Mouse (Mus musculus): Measurements from ENCODE around the gene Oit3. TPM values are rescaled to one million over a fixed set of nuclear protein-coding genes. Genes with fewer than 3 reads are reported as not detected.

The Oit3 gene
- polyA plus RNA-seq, 1 experiment from 2014 or later = 4.1 TPM

DNA sequence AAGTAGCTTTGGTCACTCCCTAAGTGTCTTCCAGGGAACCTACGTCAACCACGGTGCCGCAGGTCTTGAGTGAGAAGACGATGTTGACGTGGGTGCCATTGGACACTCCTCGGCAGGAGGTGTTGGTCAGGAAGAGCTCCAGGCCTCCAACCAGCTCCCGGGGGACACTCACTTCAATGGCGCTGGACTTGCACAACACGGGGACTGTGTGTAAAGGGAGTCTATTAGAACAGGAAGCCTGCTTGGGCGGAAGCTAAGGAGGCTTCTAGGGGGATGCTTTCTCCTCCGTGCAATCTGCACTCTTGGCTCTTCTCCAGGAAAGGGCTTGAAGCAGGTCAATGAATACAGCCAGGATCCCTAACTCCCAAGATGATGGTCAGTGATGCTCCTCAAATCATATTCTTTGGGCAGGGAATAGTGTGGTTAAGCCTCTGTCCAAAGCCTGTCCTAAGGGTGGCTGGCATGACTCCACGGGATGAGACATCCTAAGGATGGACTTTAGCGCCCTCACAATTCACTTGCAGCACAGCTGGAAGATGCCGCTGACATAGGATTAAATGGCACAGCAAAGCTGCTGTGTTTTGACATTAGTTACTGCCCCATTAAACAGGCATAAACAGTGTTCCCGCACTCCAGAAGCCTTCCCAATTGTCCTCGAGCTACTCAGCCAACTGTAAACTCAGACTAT is 12.0 kb downstream of the Oit3 start:
- H3K9me3 ChIP-seq (replicated peaks) = no peaks in the 10 kb centered on the region
- H3K27ac ChIP-seq = no peak overlapping the region
- no peak overlapping the region for H3K4me3 ChIP-seq
- ATAC-seq (replicated peaks; ENCODE audit: insufficient number of reproducible peaks, insufficient read depth, low FRiP score, low read depth) = no peak
- H3K4me2 ChIP-seq = no peak overlapping the region
- peaks cover 13% of the 10 kb centered on the region for H3K4me1 ChIP-seq (replicated peaks)
- H3K9ac ChIP-seq = no peak overlapping the region
- no peaks in the 10 kb centered on the region for H3K27me3 ChIP-seq
- WGBS = 63% methylated on average over 16 of the region's 16 CpGs
- no peaks in the 10 kb centered on the region for H3K36me3 ChIP-seq

DNA sequence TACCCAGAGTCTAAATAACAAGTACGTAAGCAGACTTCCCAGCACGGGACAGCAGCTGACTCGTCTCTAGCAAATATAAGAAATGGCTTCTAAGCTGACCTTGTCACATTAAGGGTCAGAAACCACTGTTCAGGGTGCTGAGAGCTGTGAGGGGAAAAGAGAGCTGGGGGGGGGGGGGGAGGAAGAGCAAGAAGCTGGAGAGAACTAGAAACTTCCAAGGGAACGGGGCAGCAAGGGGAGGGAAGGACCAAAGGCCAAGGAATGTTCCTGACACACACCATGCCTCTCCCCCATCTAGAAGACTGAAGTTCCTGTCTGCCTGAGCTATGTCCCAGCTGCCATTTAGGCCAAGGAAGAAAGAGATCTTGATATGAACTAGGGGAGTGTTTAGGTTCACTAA is 15.2 kb downstream of the Oit3 start:
- no peak for ATAC-seq (replicated peaks; ENCODE audit: insufficient number of reproducible peaks, insufficient read depth, low FRiP score, low read depth)
- 62% methylated on average over 4 of the region's 4 CpGs for WGBS
- no peaks in the 10 kb centered on the region for H3K9me3 ChIP-seq (replicated peaks)
- H3K4me2 ChIP-seq = no peak overlapping the region
- no peak overlapping the region for H3K27ac ChIP-seq
- no peak overlapping the region for H3K9ac ChIP-seq
- peaks cover 15% of the 10 kb centered on the region for H3K4me1 ChIP-seq (replicated peaks)
- H3K27me3 ChIP-seq = no peaks in the 10 kb centered on the region
- no peaks in the 10 kb centered on the region for H3K36me3 ChIP-seq
- H3K4me3 ChIP-seq = no peak overlapping the region

DNA sequence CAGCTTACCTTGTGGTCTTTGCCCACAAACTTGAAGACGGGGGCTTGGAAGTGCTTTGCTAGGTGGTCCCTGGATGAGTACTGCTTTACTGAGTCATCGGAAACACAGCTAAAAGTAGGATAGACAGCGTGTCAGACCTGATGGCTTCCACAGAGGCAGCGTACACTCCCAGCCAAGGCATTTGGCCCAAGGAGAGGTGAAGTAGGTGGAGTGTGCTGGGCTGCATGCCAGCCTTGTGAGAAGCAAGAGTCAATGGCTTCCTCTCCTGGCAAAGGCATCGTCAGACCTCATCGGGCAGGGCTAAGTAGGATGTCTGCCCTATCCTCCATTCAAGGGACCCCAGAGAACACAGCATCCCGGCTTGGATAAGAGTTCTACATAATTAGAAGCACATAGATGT is 16.2 kb downstream of the Oit3 start:
- Histone ChIP-seq H3K27me3 (no peaks in the 10 kb centered on the region), H3K27ac (no peak overlapping the region), H3K4me1 (replicated peaks) (peaks cover 9% of the 10 kb centered on the region), H3K36me3 (no peaks in the 10 kb centered on the region), H3K9me3 (replicated peaks) (no peaks in the 10 kb centered on the region), H3K9ac (no peak overlapping the region), H3K4me2 (no peak overlapping the region), H3K4me3 (no peak overlapping the region)
- WGBS = 47% methylated on average over 7 of the region's 7 CpGs
- ATAC-seq (replicated peaks; ENCODE audit: insufficient number of reproducible peaks, insufficient read depth, low FRiP score, low read depth) = peak; percentile 55; the same call in 1 of the 2 replicates

DNA sequence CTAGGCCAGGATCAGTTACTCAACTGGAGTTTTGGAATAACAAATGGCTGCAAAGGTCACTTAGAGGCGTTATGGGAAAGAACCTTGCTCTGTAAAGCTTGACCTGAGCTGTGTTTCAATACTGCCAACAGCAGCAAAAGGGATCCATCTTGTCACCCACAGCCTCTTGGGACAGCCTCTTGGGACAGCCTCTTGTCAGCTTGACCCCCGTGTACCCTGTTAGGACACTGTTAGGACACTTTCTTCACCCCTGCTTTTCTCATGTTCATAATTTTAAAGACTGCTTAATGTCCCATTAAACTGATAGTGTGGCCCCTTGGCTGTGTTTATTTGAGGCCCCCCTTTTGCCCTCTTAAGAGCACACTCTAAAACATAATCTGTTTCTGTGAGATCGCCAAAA is 17.1 kb downstream of the Oit3 start:
- Histone ChIP-seq H3K4me1 (replicated peaks) (peaks cover 9% of the 10 kb centered on the region), H3K4me2 (no peak overlapping the region), H3K36me3 (no peaks in the 10 kb centered on the region), H3K27ac (no peak overlapping the region), H3K9me3 (replicated peaks) (no peaks in the 10 kb centered on the region), H3K4me3 (no peak overlapping the region), H3K9ac (no peak overlapping the region), H3K27me3 (no peaks in the 10 kb centered on the region)
- no peak for ATAC-seq (replicated peaks; ENCODE audit: insufficient number of reproducible peaks, insufficient read depth, low FRiP score, low read depth)
- WGBS = 73% methylated on average over 3 of the region's 3 CpGs

DNA sequence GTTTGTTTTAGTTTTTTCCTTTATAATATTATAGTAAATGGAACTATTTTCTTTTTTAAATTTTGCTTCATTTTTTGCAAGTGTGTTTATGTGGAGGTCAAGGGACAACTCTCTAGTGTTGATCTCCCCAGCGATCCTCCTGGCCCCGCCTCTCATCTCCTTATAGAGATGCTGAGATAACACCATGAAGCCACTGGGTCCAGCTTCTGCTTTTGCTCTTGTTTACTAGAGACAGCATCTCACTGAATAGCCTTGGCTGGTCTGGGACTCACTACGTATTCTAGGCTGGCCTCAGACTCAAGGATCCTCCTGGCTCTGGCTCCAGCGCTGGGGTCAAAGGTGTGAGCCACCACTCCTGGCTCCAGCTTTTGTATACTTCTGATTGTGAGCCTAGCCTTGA is 22.1 kb downstream of the Oit3 start:
- H3K4me3 ChIP-seq = no peak overlapping the region
- no peak for ATAC-seq (replicated peaks; ENCODE audit: insufficient number of reproducible peaks, insufficient read depth, low FRiP score, low read depth)
- no peak overlapping the region for H3K9ac ChIP-seq
- 0 out of 2 replicates have a peak, but pooled peaks cover 5% of the 10 kb centered on the region for H3K4me1 ChIP-seq (replicated peaks)
- WGBS = 87% methylated on average over 4 of the region's 4 CpGs
- H3K27me3 ChIP-seq = no peaks in the 10 kb centered on the region
- no peak overlapping the region for H3K4me2 ChIP-seq
- no peaks in the 10 kb centered on the region for H3K36me3 ChIP-seq
- H3K9me3 ChIP-seq (replicated peaks) = no peaks in the 10 kb centered on the region
- H3K27ac ChIP-seq = no peak overlapping the region

DNA sequence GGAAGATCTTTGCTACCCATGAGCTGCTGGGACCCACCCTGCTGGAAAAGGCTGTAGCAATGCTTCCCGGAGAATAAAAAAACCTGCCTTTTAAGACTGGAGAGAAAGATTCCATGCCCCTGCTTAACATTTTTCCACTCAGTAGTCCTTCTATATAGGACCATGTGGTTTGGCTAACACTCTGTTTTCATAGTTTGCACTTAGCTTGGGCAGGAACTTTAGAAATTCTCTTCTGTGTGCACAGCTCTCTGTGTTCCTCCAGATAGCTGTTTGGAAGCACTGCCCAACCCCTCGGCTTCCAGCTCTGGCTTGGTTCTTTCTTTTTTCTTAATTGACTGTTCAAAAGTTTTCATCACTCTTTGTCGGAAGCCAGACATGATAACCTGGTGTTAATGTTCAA is 25.0 kb downstream of the Oit3 start:
- no peak overlapping the region for H3K4me2 ChIP-seq

DNA sequence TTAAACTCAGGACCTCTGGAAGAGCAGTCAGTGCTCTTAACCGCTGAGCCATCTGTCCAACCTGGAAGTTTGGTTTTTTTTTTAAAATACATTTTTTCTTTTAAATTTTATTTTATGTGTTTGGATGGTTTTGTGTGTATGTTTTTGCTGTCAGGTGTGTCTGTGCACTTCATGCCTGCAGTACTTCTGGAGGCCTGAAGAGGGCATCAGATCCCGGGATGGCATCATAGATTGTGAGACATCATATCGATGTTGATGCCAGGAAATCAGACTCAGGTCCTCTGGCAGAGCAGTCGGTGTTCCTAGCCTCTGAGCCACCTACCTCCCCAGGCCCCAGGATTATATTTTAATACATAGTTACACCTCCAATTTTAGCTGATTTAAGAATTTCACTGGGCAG is 27.9 kb downstream of the Oit3 start:
- 0 out of 2 replicates have a peak, but pooled peaks cover 3% of the 10 kb centered on the region for H3K4me1 ChIP-seq (replicated peaks)

More for the DNA sequence above, 25.0 kb downstream of the Oit3 start:
- Histone ChIP-seq H3K27me3 (no peaks in the 10 kb centered on the region), H3K4me1 (replicated peaks) (0 out of 2 replicates have a peak, but pooled peaks cover 3% of the 10 kb centered on the region), H3K27ac (no peak overlapping the region), H3K36me3 (no peaks in the 10 kb centered on the region), H3K4me3 (no peak overlapping the region), H3K9me3 (replicated peaks) (no peaks in the 10 kb centered on the region), H3K9ac (no peak overlapping the region)
- 48% methylated on average over 3 of the region's 3 CpGs for WGBS
- peak; percentile 35; the same call in 1 of the 2 replicates for ATAC-seq (replicated peaks; ENCODE audit: insufficient number of reproducible peaks, insufficient read depth, low FRiP score, low read depth)

DNA sequence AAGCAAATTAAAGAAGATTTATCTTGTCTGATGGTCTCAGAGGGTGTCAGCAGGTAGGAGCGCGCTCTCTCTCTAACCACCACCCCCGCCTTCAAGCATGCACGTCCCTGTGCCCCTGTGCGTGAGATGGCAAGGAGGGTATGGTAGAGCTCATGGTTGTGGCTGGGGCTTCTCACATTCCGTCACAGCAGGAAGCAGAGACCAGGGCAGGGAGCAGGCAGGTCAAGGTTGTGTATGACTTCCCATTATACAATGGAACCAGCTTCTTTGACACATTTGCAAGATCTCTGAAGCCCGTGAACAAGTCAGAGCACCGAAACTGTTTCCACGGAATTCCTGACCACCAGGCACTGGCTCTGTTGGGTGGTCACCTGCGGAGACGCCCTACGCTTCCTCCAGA is 31.3 kb downstream of the Oit3 start:
- Histone ChIP-seq H3K4me1 (replicated peaks) (no peaks in the 10 kb centered on the region), H3K36me3 (no peaks in the 10 kb centered on the region), H3K27me3 (no peaks in the 10 kb centered on the region), H3K27ac (no peak overlapping the region), H3K9me3 (replicated peaks) (no peaks in the 10 kb centered on the region), H3K9ac (no peak overlapping the region), H3K4me2 (no peak overlapping the region), H3K4me3 (no peak overlapping the region)
- 72% methylated on average over 12 of the region's 12 CpGs for WGBS
- ATAC-seq (replicated peaks; ENCODE audit: insufficient number of reproducible peaks, insufficient read depth, low FRiP score, low read depth) = no peak

More for the DNA sequence above, 27.9 kb downstream of the Oit3 start:
- 90% methylated on average over 4 of the region's 4 CpGs for WGBS
- Histone ChIP-seq H3K9ac (no peak overlapping the region), H3K4me3 (no peak overlapping the region), H3K27me3 (no peaks in the 10 kb centered on the region), H3K27ac (no peak overlapping the region), H3K4me2 (no peak overlapping the region), H3K36me3 (no peaks in the 10 kb centered on the region), H3K9me3 (replicated peaks) (no peaks in the 10 kb centered on the region)
- no peak for ATAC-seq (replicated peaks; ENCODE audit: insufficient number of reproducible peaks, insufficient read depth, low FRiP score, low read depth)

DNA sequence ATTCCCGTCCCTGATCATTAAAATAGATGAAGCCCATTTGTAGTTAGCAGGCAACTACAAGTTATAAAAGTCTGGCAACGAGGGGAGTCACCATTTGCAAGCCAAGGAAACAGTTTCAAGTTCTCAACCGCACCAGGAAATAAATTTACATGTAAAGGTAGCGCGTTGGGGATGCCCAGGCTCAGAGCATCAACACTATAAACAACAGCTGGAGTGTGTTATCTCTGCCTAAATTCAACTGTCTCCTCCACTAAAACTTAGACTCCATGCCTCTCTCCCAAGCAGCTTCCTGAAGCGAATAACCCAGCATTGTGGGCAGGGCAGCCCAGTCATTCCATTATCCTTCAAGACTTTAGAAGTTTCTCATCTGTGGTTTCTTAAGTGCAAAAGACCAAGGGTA is 33.1 kb downstream of the Oit3 start:
- H3K36me3 ChIP-seq = no peaks in the 10 kb centered on the region
- no peak overlapping the region for H3K27ac ChIP-seq
- H3K4me2 ChIP-seq = no peak overlapping the region
- no peak overlapping the region for H3K4me3 ChIP-seq
- no peak overlapping the region for H3K9ac ChIP-seq
- ATAC-seq (replicated peaks; ENCODE audit: insufficient number of reproducible peaks, insufficient read depth, low FRiP score, low read depth) = no peak
- H3K4me1 ChIP-seq (replicated peaks) = peaks cover 5% of the 10 kb centered on the region; the same call in 1 of the 2 replicates
- no peaks in the 10 kb centered on the region for H3K9me3 ChIP-seq (replicated peaks)
- 59% methylated on average over 6 of the region's 6 CpGs for WGBS
- H3K27me3 ChIP-seq = no peaks in the 10 kb centered on the region

DNA sequence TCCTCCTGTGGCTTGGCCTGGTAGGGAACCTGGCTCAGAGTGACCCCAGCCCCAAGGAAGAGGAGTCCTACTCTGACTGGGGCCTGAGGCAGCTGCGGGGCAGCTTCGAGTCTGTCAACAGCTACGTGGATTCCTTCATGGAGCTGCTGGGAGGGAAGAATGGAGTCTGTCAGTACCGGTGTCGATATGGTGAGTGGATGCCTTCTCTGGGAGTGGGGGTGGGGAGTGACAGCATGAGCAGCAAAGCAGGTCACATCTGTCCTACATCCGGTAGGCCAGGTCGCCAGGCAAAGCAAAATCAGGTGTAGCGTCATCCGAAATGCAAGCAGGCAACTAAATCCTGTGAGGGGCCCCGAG is 37.8 kb downstream of the Oit3 start:
- Histone ChIP-seq H3K27me3 (no peaks in the 10 kb centered on the region), H3K4me2 (peak overlapping the region; percentile 30), H3K4me3 (0 out of 2 replicates have a peak overlapping the region, but pooled peaks have one; percentile 7), H3K9ac (no peak overlapping the region), H3K9me3 (replicated peaks) (no peaks in the 10 kb centered on the region), H3K27ac (no peak overlapping the region), H3K4me1 (replicated peaks) (peaks cover 13% of the 10 kb centered on the region; the same call in 1 of the 2 replicates), H3K36me3 (no peaks in the 10 kb centered on the region)
- ATAC-seq (replicated peaks; ENCODE audit: insufficient number of reproducible peaks, insufficient read depth, low FRiP score, low read depth) = no peak
- WGBS = 35% methylated on average over 10 of the region's 10 CpGs

DNA sequence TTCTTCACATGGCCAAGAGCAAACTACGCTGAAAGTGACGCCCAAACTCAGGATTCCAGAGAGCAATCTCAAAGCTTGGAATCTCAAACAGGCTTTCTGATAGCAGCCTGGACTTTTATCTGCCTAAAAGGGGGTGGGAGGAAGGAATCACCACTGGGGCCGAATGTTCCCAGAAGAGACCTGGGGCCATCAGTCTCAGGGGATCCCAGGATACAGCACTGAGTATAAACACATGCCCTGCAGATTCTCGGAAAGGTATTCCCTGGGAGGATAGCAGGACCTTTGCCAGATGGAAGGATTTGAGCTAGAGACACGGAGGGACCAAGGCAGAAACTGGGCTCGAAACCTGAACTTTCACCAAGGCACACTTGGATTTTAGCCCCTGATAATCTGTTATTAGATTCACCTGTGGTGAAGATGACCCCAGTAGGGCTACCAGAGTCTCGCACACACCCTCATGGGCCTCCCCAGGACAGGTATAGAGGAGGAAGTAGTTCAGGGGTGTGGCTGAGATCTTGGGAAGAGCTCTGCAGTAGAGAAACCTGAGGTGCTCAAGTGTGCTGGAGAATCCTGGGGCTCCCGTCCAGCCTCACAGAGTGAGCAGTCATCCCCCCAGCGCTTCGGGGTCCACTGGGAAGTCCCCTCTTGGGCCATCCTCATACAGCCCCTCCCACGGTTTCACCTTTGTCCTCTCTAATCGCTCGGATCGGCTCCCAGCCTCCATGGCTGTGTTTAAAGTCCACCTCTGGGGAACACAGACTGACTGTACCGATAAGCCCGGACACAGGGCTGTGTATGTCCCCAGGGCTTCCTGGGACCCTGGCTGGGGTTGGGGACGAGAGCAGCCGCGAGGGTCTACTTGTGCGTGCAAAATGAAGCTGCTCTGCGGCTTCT is 38.4 kb downstream of the Oit3 start, which contains the start of gene Pla2g12b:
Gene Pla2g12b, plus strand, starts transcription at position 762 of the 894 bp plus-strand sequence.
- Histone ChIP-seq H3K4me1 (replicated peaks) (peaks cover 13% of the 10 kb centered on the region; the same call in 1 of the 2 replicates), H3K27me3 (no peaks in the 10 kb centered on the region), H3K4me2 (peak within 1 kb of the TSS; percentile 30), H3K4me3 (0 out of 2 replicates have a peak within 1 kb of the TSS, but pooled peaks have one; percentile 7), H3K9ac (no peak within 1 kb of the TSS), H3K9me3 (replicated peaks) (no peaks in the 10 kb centered on the region), H3K36me3 (no peaks in the 10 kb centered on the region), H3K27ac (no peak within 1 kb of the TSS)
- WGBS = 47% methylated on average over 21 of the region's 21 CpGs
- ATAC-seq (replicated peaks; ENCODE audit: insufficient number of reproducible peaks, insufficient read depth, low FRiP score, low read depth) = no peak; the same call in 1 of the 2 replicates
